Mouse (Mus musculus) spleen, postnatal 10 days (tissue): ENCODE measurements around the gene Rbm25.
A peak's percentile ranks its signal among the peaks of the same experiment; 100 is the strongest.
"Not testable (repeated sequence)": the region's sequence is repeated elsewhere in the genome, so short reads cannot be mapped to it uniquely, and the experiment has no call there.

ENCODE experiments used
- DNase-seq, 2 experiments: peaks; one replicate each; pipeline ENCODE4 v3.0.0; 2021 to 2022; ENCODE audit warnings: low spot score in 2 of 2

Rbm25 gene

GRCm38 (mm10) chr12:83630936-83631335, at the start of gene Rbm25:
Rbm25 (plus strand) TSS chr12:83631236.
- not testable (repeated sequence) for DNase-seq

GRCm38 (mm10) chr12:83582106-83582505, 48.9 kb upstream of the Rbm25 start:
- DNase-seq = no peak

- no peak for DNase-seq
Measured at GRCm38 (mm10) chr12:83582747-83583146, 48.3 kb upstream of the Rbm25 start.

GRCm38 (mm10) chr12:83586628-83587027, 44.4 kb upstream of the Rbm25 start:
- DNase-seq = no peak

GRCm38 (mm10) chr12:83591754-83592501, 39.1 kb upstream of the Rbm25 start:
- no peak for DNase-seq

GRCm38 (mm10) chr12:83594454-83595040, 36.5 kb upstream of the Rbm25 start:
- DNase-seq = no peak

GRCm38 (mm10) chr12:83596191-83596954, 34.7 kb upstream of the Rbm25 start:
- no peak for DNase-seq

- peak; percentile 83 to 92 for DNase-seq
Measured at GRCm38 (mm10) chr12:83597025-83597501, 34.0 kb upstream of the Rbm25 start, which contains the start of gene Zfyve1. Zfyve1 (minus strand) TSS chr12:83597222.

GRCm38 (mm10) chr12:83597881-83598280, 33.2 kb upstream of the Rbm25 start:
- no peak for DNase-seq

- DNase-seq = no peak
Measured at GRCm38 (mm10) chr12:83602285-83602684, 28.8 kb upstream of the Rbm25 start.

GRCm38 (mm10) chr12:83606411-83606810, 24.6 kb upstream of the Rbm25 start:
- DNase-seq = not testable (repeated sequence)

- DNase-seq = no peak
Measured at GRCm38 (mm10) chr12:83617261-83617660, 13.8 kb upstream of the Rbm25 start.

- no peak for DNase-seq
Measured at GRCm38 (mm10) chr12:83618981-83619380, 12.1 kb upstream of the Rbm25 start.

GRCm38 (mm10) chr12:83620694-83621093, 10.3 kb upstream of the Rbm25 start:
- DNase-seq = not testable (repeated sequence)

- DNase-seq = no peak
Measured at GRCm38 (mm10) chr12:83622031-83622755, 8.8 kb upstream of the Rbm25 start.

- DNase-seq = no peak
Measured at GRCm38 (mm10) chr12:83624321-83624720, 6.7 kb upstream of the Rbm25 start.

- DNase-seq = peak; percentile 92
Measured at GRCm38 (mm10) chr12:83631743-83632679, 975 bp downstream of the Rbm25 start.

- DNase-seq = peak; percentile 63 to 67
Measured at GRCm38 (mm10) chr12:83632680-83633025, 1.6 kb downstream of the Rbm25 start.

- DNase-seq = no peak
Measured at GRCm38 (mm10) chr12:83633807-83634206, 2.8 kb downstream of the Rbm25 start.

GRCm38 (mm10) chr12:83641233-83641632, 10.2 kb downstream of the Rbm25 start:
- no peak for DNase-seq

GRCm38 (mm10) chr12:83643116-83643515, 12.1 kb downstream of the Rbm25 start:
- DNase-seq = no peak
